Mouse (Mus musculus) E14TG2a.4 (cell line): ENCODE results near the gene Gm37240.

Experiments
- H3K27me3 ChIP-seq: 2 replicates; pipeline ENCODE4 v1.6.1; 2014; ENCODE audit warnings: low read length, control low read depth; ENCODE audit not compliant: insufficient read depth
- H3K36me3 ChIP-seq: 2 replicates; pipeline ENCODE4 v1.6.1; 2014; ENCODE audit warnings: low read length, control low read depth; ENCODE audit not compliant: insufficient read depth
- H3K4me1 ChIP-seq: replicated peaks from 2 replicates; pipeline ENCODE4 v1.6.1; 2014; ENCODE audit warnings: low read depth, low read length, control low read depth
- H3K4me3 ChIP-seq: replicated peaks from 2 replicates; pipeline ENCODE4 v1.5.1; 2014; ENCODE audit warnings: mild to moderate bottlenecking, low read length
- H3K9me3 ChIP-seq: 2 replicates; pipeline ENCODE4 v1.6.1; 2014; ENCODE audit warnings: low read length, control low read depth
- CTCF ChIP-seq: conservative IDR thresholded peaks from 2 replicates; pipeline ENCODE4 v1.5.1; 2014; ENCODE audit warnings: low read length
- NANOG ChIP-seq: IDR thresholded peaks from 2 replicates; pipeline ENCODE4 v1.6.1; 2014; ENCODE audit warnings: borderline replicate concordance, low read length, mixed read lengths
- POU5F1 ChIP-seq: IDR thresholded peaks from 2 replicates; pipeline ENCODE4 v1.6.1; 2014; ENCODE audit warnings: low read length, borderline replicate concordance

Gm37240 gene

GRCm38 (mm10) chr3:85201785-85202184 lies 685.5 kb downstream of the Gm37240 start:
- H3K4me3 ChIP-seq: no peak overlapping the region
- no peaks in the 10 kb centered on the region; the same call in 1 of the 2 replicates for H3K27me3 ChIP-seq
- H3K36me3 ChIP-seq: no peaks in the 10 kb centered on the region
- TF ChIP-seq CTCF: no peak
- no peak for TF ChIP-seq POU5F1
- TF ChIP-seq NANOG: no peak
- H3K9me3 ChIP-seq: no peaks in the 10 kb centered on the region
- peaks cover 4% of the 10 kb centered on the region; the same call in 1 of the 2 replicates for H3K4me1 ChIP-seq

- H3K27me3 ChIP-seq: no peaks in the 10 kb centered on the region
- no peaks in the 10 kb centered on the region for H3K36me3 ChIP-seq
- no peak overlapping the region for H3K4me3 ChIP-seq
- H3K9me3 ChIP-seq: no peaks in the 10 kb centered on the region
- no peaks in the 10 kb centered on the region; the same call in 1 of the 2 replicates for H3K4me1 ChIP-seq
- TF ChIP-seq CTCF (no peak), NANOG (no peak), POU5F1 (no peak)
Observed at GRCm38 (mm10) chr3:85198496-85198895, 688.8 kb downstream of the Gm37240 start.

- TF ChIP-seq POU5F1: no peak
- TF ChIP-seq CTCF: no peak
- no peak for TF ChIP-seq NANOG
- H3K27me3 ChIP-seq: no peaks in the 10 kb centered on the region
- no peaks in the 10 kb centered on the region; the same call in 1 of the 2 replicates for H3K4me1 ChIP-seq
- H3K9me3 ChIP-seq: no peaks in the 10 kb centered on the region
- no peak overlapping the region for H3K4me3 ChIP-seq
- H3K36me3 ChIP-seq: no peaks in the 10 kb centered on the region
Observed at GRCm38 (mm10) chr3:85197148-85197547, 690.2 kb downstream of the Gm37240 start.

- H3K36me3 ChIP-seq: no peaks in the 10 kb centered on the region
- TF ChIP-seq NANOG: no peak
- no peak for TF ChIP-seq CTCF
- no peak for TF ChIP-seq POU5F1
- H3K9me3 ChIP-seq: no peaks in the 10 kb centered on the region
- H3K27me3 ChIP-seq: no peaks in the 10 kb centered on the region
- H3K4me1 ChIP-seq: no peaks in the 10 kb centered on the region; the same call in 1 of the 2 replicates
- no peak overlapping the region for H3K4me3 ChIP-seq
Observed at GRCm38 (mm10) chr3:85196591-85196990, 690.7 kb downstream of the Gm37240 start.

- Histone ChIP-seq H3K9me3 (no peaks in the 10 kb centered on the region), H3K36me3 (no peaks in the 10 kb centered on the region), H3K4me1 (no peaks in the 10 kb centered on the region; the same call in 1 of the 2 replicates), H3K4me3 (peak overlapping the region; percentile 68), H3K27me3 (no peaks in the 10 kb centered on the region)
- no peak for TF ChIP-seq POU5F1
- no peak for TF ChIP-seq NANOG
- no peak for TF ChIP-seq CTCF
Observed at GRCm38 (mm10) chr3:85195068-85195481, 692.2 kb downstream of the Gm37240 start.

- no peak overlapping the region for H3K4me3 ChIP-seq
- peaks cover 13% of the 10 kb centered on the region for H3K9me3 ChIP-seq
- H3K4me1 ChIP-seq: peaks cover 20% of the 10 kb centered on the region
- no peak for TF ChIP-seq NANOG
- TF ChIP-seq POU5F1: no peak
- TF ChIP-seq CTCF: no peak
- H3K27me3 ChIP-seq: peaks cover 19% of the 10 kb centered on the region; the same call in 1 of the 2 replicates
- H3K36me3 ChIP-seq: no peaks in the 10 kb centered on the region
Observed at GRCm38 (mm10) chr3:85189791-85190190, 697.5 kb downstream of the Gm37240 start.

- Histone ChIP-seq H3K4me3 (no peak overlapping the region), H3K36me3 (no peaks in the 10 kb centered on the region), H3K9me3 (peaks cover 13% of the 10 kb centered on the region), H3K4me1 (peaks cover 20% of the 10 kb centered on the region), H3K27me3 (peaks cover 19% of the 10 kb centered on the region; the same call in 1 of the 2 replicates)
- no peak for TF ChIP-seq CTCF
Observed at GRCm38 (mm10) chr3:85188364-85188763, 699.0 kb downstream of the Gm37240 start.

- no peaks in the 10 kb centered on the region for H3K36me3 ChIP-seq
- no peak for TF ChIP-seq POU5F1
- TF ChIP-seq NANOG: no peak
- TF ChIP-seq CTCF: no peak
- H3K9me3 ChIP-seq: peaks cover 13% of the 10 kb centered on the region
Observed at GRCm38 (mm10) chr3:85186661-85187076, 700.6 kb downstream of the Gm37240 start.

GRCm38 (mm10) chr3:85185827-85186226 lies 701.5 kb downstream of the Gm37240 start:
- Histone ChIP-seq H3K4me3 (0 out of 2 replicates have a peak overlapping the region, but pooled peaks have one; percentile 20), H3K36me3 (no peaks in the 10 kb centered on the region), H3K9me3 (peaks cover 13% of the 10 kb centered on the region), H3K4me1 (peaks cover 20% of the 10 kb centered on the region), H3K27me3 (peaks cover 19% of the 10 kb centered on the region; the same call in 1 of the 2 replicates)
- TF ChIP-seq CTCF (no peak), POU5F1 (no peak), NANOG (no peak)

More at GRCm38 (mm10) chr3:85186661-85187076, 700.6 kb downstream of the Gm37240 start:
- peak overlapping the region; percentile 60 for H3K4me3 ChIP-seq
- peaks cover 20% of the 10 kb centered on the region for H3K4me1 ChIP-seq
- peaks cover 19% of the 10 kb centered on the region; the same call in 1 of the 2 replicates for H3K27me3 ChIP-seq
